ENCODE assay signal across 1 mouse cellular context in genomic region chr10:8066926-8067325, GRCm38 (mm10).
TF ChIP-seq lines count a peak whose summit lies in the region.

No protein-coding gene starts in this region.

TF ChIP-seq in MEL, 35 proteins besides CTCF, POLR2A, EP300 and RAD21 (continued from another document):
- TF ChIP-seq MAFK (IDR thresholded peaks at IDR 0.05; ENCODE audit: borderline replicate concordance, low read depth, low read length) (0 out of 2 replicates have a peak, but pooled peaks have one; percentile 43), ETS1 (IDR thresholded peaks at IDR 0.05; ENCODE audit: low read depth, low read length) (peak; percentile 78), MXI1 (IDR thresholded peaks at IDR 0.05; ENCODE audit: low read depth, low read length) (no peak), USF1 (IDR thresholded peaks at IDR 0.05; ENCODE audit: low read depth, low read length) (no peak), TCF12 (IDR thresholded peaks at IDR 0.05; ENCODE audit: low read depth, low read length) (peak; percentile 39; the same call in 1 of the 2 replicates), SMC3 (IDR thresholded peaks at IDR 0.05; ENCODE audit: low read depth, low read length) (no peak; the same call in 1 of the 2 replicates)
TF ChIP-seq in MEL: peak in this region for 12.
